Mouse (Mus musculus) CH12.LX (cell line): Measurements from ENCODE around the gene Cnn2. TPM values are rescaled to one million over a fixed set of nuclear protein-coding genes. Genes with fewer than 3 reads are reported as not detected.

Source experiments
- DNase-seq: peaks from one replicate; pipeline ENCODE4 v3.0.0-alpha.2; 2013; ENCODE audit errors: extremely low read depth
- H3K27ac ChIP-seq: 2 replicates; pipeline ENCODE4 v1.5.1; 2012; ENCODE audit warnings: low read depth, mild to moderate bottlenecking, control low read depth, moderate library complexity; ENCODE audit not compliant: insufficient read depth
- H3K27me3 ChIP-seq: replicated peaks from 2 replicates; pipeline ENCODE3; 2012; ENCODE audit warnings: inconsistent platforms
- H3K36me3 ChIP-seq, 2 experiments: replicated peaks in 1 of 2; 2 replicates each; pipeline versions ENCODE3 to v1.6.1; 2012; ENCODE audit warnings: inconsistent platforms in 1 of 2, low read length in 1 of 2, mild to moderate bottlenecking in 1 of 2, mixed read lengths in 1 of 2, moderate library complexity in 1 of 2; ENCODE audit not compliant: control insufficient read depth in 1 of 2, insufficient read depth in 1 of 2
- H3K4me1 ChIP-seq, 2 experiments: 2 replicates each; pipeline ENCODE4 v1.6.1; 2012; ENCODE audit warnings: inconsistent platforms in 1 of 2, moderate library complexity in 1 of 2; ENCODE audit not compliant: insufficient read depth in 2 of 2, control insufficient read depth in 1 of 2
- H3K4me2 ChIP-seq: 2 replicates; pipeline ENCODE4 v1.6.1; 2012; ENCODE audit warnings: low read depth, mild to moderate bottlenecking, control low read depth; ENCODE audit not compliant: poor library complexity, insufficient read depth, severe bottlenecking
- H3K4me3 ChIP-seq, 3 experiments: fragments of 150-350 bp in 1 of 3; sonication (generic) in 1 of 3; replicated peaks in 1 of 3; 2 replicates each; pipeline versions ENCODE3 to v1.5.1; 2011 to 2012; ENCODE audit warnings: low read depth in 2 of 3, low read length in 2 of 3, mild to moderate bottlenecking in 2 of 3, moderate library complexity in 2 of 3, control low read depth in 1 of 3, improper control_type of control experiment in 1 of 3, inconsistent platforms in 1 of 3, mixed read lengths in 1 of 3; ENCODE audit not compliant: poor library complexity in 1 of 3
- H3K79me2 ChIP-seq: replicated peaks from 2 replicates; pipeline ENCODE4 v1.6.1; 2012; ENCODE audit warnings: mild to moderate bottlenecking, moderate library complexity; ENCODE audit not compliant: control insufficient read depth, poor library complexity, insufficient read depth, severe bottlenecking; ENCODE audit errors: extremely low read depth
- H3K9ac ChIP-seq: 2 replicates; pipeline ENCODE4 v1.6.1; 2012; ENCODE audit warnings: low read depth, mild to moderate bottlenecking, control low read depth, moderate library complexity; ENCODE audit not compliant: insufficient read depth
- H3K9me3 ChIP-seq: replicated peaks from 2 replicates; pipeline ENCODE3; 2012; ENCODE audit warnings: low read length, inconsistent platforms, mixed read lengths
- BHLHE40 ChIP-seq: IDR thresholded peaks from 2 replicates; pipeline ENCODE4 v1.6.1; 2011; ENCODE audit warnings: mild to moderate bottlenecking, low read depth, low read length, improper control_type of control experiment
- CHD1 ChIP-seq: IDR thresholded peaks from 2 replicates; pipeline ENCODE4 v1.6.1; 2012; ENCODE audit warnings: low read depth, low read length, improper control_type of control experiment, inconsistent platforms
- CTCF ChIP-seq, 2 experiments: IDR thresholded peaks in 1 of 2; conservative IDR thresholded peaks in 1 of 2; 2 replicates each; pipeline ENCODE4 v1.5.1; 2011 to 2012; ENCODE audit warnings: low read depth in 2 of 2, low read length in 2 of 2, improper control_type of control experiment in 1 of 2, inconsistent platforms in 1 of 2, mild to moderate bottlenecking in 1 of 2, moderate library complexity in 1 of 2
- ELF1 ChIP-seq: IDR thresholded peaks from 2 replicates; pipeline ENCODE4 v1.6.1; 2014; ENCODE audit warnings: low read depth, mild to moderate bottlenecking, inconsistent platforms, low read length, improper control_type of control experiment
- EP300 ChIP-seq: IDR thresholded peaks from 2 replicates; pipeline ENCODE4 v1.6.1; 2011; ENCODE audit warnings: low read length, improper control_type of control experiment
- ETS1 ChIP-seq: conservative IDR thresholded peaks from 2 replicates; pipeline ENCODE4 v1.6.1; 2012; ENCODE audit warnings: low read depth, mild to moderate bottlenecking, inconsistent platforms, low read length, improper control_type of control experiment, moderate library complexity
- HCFC1 ChIP-seq: IDR thresholded peaks from 2 replicates; pipeline ENCODE4 v1.6.1; 2012; ENCODE audit warnings: low read depth, mild to moderate bottlenecking, inconsistent platforms, low read length, improper control_type of control experiment
- IRF4 ChIP-seq: IDR thresholded peaks from 2 replicates; pipeline ENCODE4 v1.6.1; 2014; ENCODE audit warnings: low read depth, mild to moderate bottlenecking, inconsistent platforms, low read length, improper control_type of control experiment
- JUN ChIP-seq: IDR thresholded peaks from 2 replicates; pipeline ENCODE4 v1.6.1; 2011; ENCODE audit warnings: low read depth, mild to moderate bottlenecking, low read length, improper control_type of control experiment, moderate library complexity; ENCODE audit not compliant: insufficient read depth
- KAT2A ChIP-seq: IDR thresholded peaks from 2 replicates; pipeline ENCODE4 v1.6.1; 2012; ENCODE audit warnings: low read length, improper control_type of control experiment, inconsistent platforms; ENCODE audit not compliant: insufficient replicate concordance
- MAFK ChIP-seq: IDR thresholded peaks from 2 replicates; pipeline ENCODE4 v1.6.1; 2011; ENCODE audit warnings: low read length, improper control_type of control experiment; ENCODE audit not compliant: insufficient replicate concordance
- MAZ ChIP-seq: IDR thresholded peaks from 2 replicates; pipeline ENCODE4 v1.6.1; 2012; ENCODE audit warnings: low read depth, mild to moderate bottlenecking, inconsistent platforms, low read length, improper control_type of control experiment, moderate library complexity
- MEF2A ChIP-seq: IDR thresholded peaks from 2 replicates; pipeline ENCODE4 v1.6.1; 2014; ENCODE audit warnings: low read depth, mild to moderate bottlenecking, inconsistent platforms, low read length, improper control_type of control experiment, borderline replicate concordance
- MYC ChIP-seq: IDR thresholded peaks from 2 replicates; pipeline ENCODE4 v1.6.1; 2011; ENCODE audit warnings: low read depth, mild to moderate bottlenecking, improper control_type of control experiment, low read length
- NELFE ChIP-seq: IDR thresholded peaks from 2 replicates; pipeline ENCODE4 v1.6.1; 2011; ENCODE audit warnings: low read depth, low read length, improper control_type of control experiment
- POLR2A ChIP-seq: IDR thresholded peaks from 2 replicates; pipeline ENCODE4 v1.6.1; 2011; ENCODE audit warnings: low read depth, mild to moderate bottlenecking, improper control_type of control experiment, low read length
- RAD21 ChIP-seq: IDR thresholded peaks from 2 replicates; pipeline ENCODE4 v1.6.1; 2011; ENCODE audit warnings: low read depth, mild to moderate bottlenecking, low read length, improper control_type of control experiment, moderate library complexity
- RCOR1 ChIP-seq: conservative IDR thresholded peaks from 2 replicates; pipeline ENCODE4 v1.6.1; 2012; ENCODE audit warnings: low read depth, mild to moderate bottlenecking, inconsistent platforms, low read length, improper control_type of control experiment
- SIN3A ChIP-seq: IDR thresholded peaks from 2 replicates; pipeline ENCODE4 v1.6.1; 2012; ENCODE audit warnings: low read length, improper control_type of control experiment, inconsistent platforms
- TCF12 ChIP-seq: IDR thresholded peaks from 2 replicates; pipeline ENCODE4 v1.6.1; 2014; ENCODE audit warnings: low read depth, mild to moderate bottlenecking, inconsistent platforms, low read length, improper control_type of control experiment
- USF1 ChIP-seq: IDR thresholded peaks from 2 replicates; pipeline ENCODE4 v1.6.1; 2014; ENCODE audit warnings: low read depth, mild to moderate bottlenecking, inconsistent platforms, low read length, improper control_type of control experiment
- ZMIZ1 ChIP-seq: IDR thresholded peaks from 2 replicates; pipeline ENCODE4 v1.6.1; 2012; ENCODE audit warnings: low read depth, mild to moderate bottlenecking, inconsistent platforms, low read length, improper control_type of control experiment
- ZNF384 ChIP-seq: IDR thresholded peaks from 2 replicates; pipeline ENCODE4 v1.6.1; 2012; ENCODE audit warnings: low read depth, low read length, improper control_type of control experiment, inconsistent platforms
- dilution Hi-C: fragments of 300-500 bp; cut with MboI; formaldehyde crosslinking; loops from 2 replicates; pipeline ENCODE4 v1.14.3; 2020; ENCODE audit warnings: low sequenced_read_pairs; ENCODE audit not compliant: extremely low pct_unique_long_range_greater_than_20kb, extremely low pct_ligation_motif_present
- in situ Hi-C: fragments of 300-500 bp; cut with MboI; formaldehyde crosslinking; loops from 3 replicates; pipeline ENCODE4 v1.14.3; 2019; ENCODE audit warnings: low sequenced_read_pairs, low pct_ligation_motif_present, low pct_unique_long_range_greater_than_20kb, mixed read lengths
- polyA plus RNA-seq: library from polyadenylated mRNA; unstranded; fragments of >175 nt; gene quantifications from 2 replicates; pipeline ENCODE4 v1.2.1, GENCODE M21; 2012; ENCODE audit warnings: low read depth; ENCODE audit not compliant: insufficient read length
- total RNA-seq, 2 experiments: library from RNA; depleted of rRNA; stranded (reverse); fragments of 300-350 nt in 1 of 2; fragments of >200 nt in 1 of 2; gene quantifications; 2 replicates each; pipeline ENCODE4 v1.2.3; 2012 to 2014

Gene Cnn2
- total and polyA plus RNA-seq, 3 experiments = 26.9 to 62.7 (median 49.0) TPM

DNA sequence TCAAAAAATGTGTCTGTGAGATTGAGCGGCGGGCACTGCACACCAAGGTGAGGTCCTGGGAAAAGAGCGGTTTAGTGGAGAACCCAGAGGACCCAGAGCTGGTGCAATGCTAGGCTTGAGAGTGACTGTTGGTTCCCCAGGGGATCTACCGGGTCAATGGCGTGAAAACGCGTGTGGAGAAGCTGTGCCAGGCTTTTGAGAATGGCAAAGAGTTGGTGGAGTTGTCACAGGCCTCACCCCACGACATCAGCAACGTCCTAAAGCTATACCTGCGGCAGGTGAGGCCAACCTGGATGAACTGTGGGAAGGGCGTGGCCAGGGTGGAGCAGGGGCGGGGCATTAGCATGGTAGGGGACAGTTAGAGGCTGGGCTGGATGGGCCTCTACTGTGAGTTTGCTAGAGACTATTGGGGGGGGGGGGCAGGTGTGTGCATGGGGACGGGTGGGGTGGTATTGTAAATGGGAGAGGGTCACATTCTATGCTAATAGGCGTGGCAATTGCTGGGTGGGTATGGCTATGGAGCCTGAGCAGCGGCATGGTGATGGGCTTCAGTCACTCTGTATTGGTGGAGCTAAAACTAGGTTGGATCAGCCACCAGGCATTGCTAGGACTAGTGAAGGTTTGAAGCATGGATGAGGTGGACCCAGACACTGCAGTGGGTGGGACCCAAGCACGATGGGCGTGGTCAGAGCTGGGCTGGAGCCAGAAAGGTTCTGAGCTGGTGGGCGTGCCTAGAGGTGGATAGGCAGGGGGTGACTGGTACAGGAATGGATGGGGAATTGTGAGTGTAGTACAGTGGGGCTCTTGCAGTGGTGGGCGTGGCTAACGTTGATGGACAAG is 39.5 kb downstream of the Cnn2 start:
- peaks cover 41 to 66% of the 10 kb centered on the region in 2 experiments for H3K4me1 ChIP-seq

GRCm38 (mm10) chr10:80028521-80028846 is 40.1 kb downstream of the Cnn2 start:
- no peak for DNase-seq
- no peaks in the 10 kb centered on the region for H3K27me3 ChIP-seq
- dilution Hi-C loops (no loop called here), in situ Hi-C loops (no loop called here)
- no peaks in the 10 kb centered on the region for H3K79me2 ChIP-seq
- H3K9ac ChIP-seq = no peak overlapping the region
- H3K4me1 ChIP-seq = peaks cover 39 to 68% of the 10 kb centered on the region in 2 experiments
- no peak for TF ChIP-seq MAZ
- TF ChIP-seq SIN3A = no peak
- no peak for TF ChIP-seq NELFE
- TF ChIP-seq RAD21 = no peak
- no peak for TF ChIP-seq IRF4
- TF ChIP-seq EP300 = no peak
- no peak for TF ChIP-seq CTCF (conservative IDR thresholded peaks at IDR 0.05 in 1 of 2, IDR thresholded peaks at IDR 0.05 in 1 of 2; ENCODE audit: low read depth in 2 of 2, low read length in 2 of 2)
- no peak for TF ChIP-seq MYC
- no peak for TF ChIP-seq JUN
- no peak for TF ChIP-seq RCOR1
- no peak for TF ChIP-seq ZNF384
- no peak for TF ChIP-seq CHD1
- no peak for TF ChIP-seq ETS1
- no peak overlapping the region for H3K4me3 ChIP-seq
- H3K36me3 ChIP-seq = peaks cover 58 to 74% of the 10 kb centered on the region in 2 experiments
- H3K4me2 ChIP-seq = no peak overlapping the region
- H3K9me3 ChIP-seq = no peaks in the 10 kb centered on the region
- H3K27ac ChIP-seq = no peak overlapping the region

More for the DNA sequence above, 39.5 kb downstream of the Cnn2 start:
- TF ChIP-seq POLR2A (no peak), MAFK (no peak), CTCF (conservative IDR thresholded peaks at IDR 0.05 in 1 of 2, IDR thresholded peaks at IDR 0.05 in 1 of 2; ENCODE audit: low read depth in 2 of 2, low read length in 2 of 2) (no peak), RCOR1 (no peak), MEF2A (no peak), NELFE (no peak), ZMIZ1 (no peak), KAT2A (no peak), HCFC1 (no peak), USF1 (no peak), TCF12 (no peak), BHLHE40 (no peak), ELF1 (no peak)
- in situ Hi-C loops (no loop called here), dilution Hi-C loops (no loop called here)
- Histone ChIP-seq H3K9ac (no peak overlapping the region), H3K27me3 (no peaks in the 10 kb centered on the region), H3K9me3 (no peaks in the 10 kb centered on the region), H3K27ac (no peak overlapping the region), H3K4me3 (no peak overlapping the region), H3K79me2 (no peaks in the 10 kb centered on the region), H3K36me3 (peaks cover 58 to 76% of the 10 kb centered on the region in 2 experiments), H3K4me2 (no peak overlapping the region)
- DNase-seq = no peak
